Comparison of ENCODE assay signal across 9 mouse cellular contexts in genomic region chr7:44474419-44474818, GRCm38 (mm10). TPM values are rescaled to one million over a fixed set of nuclear protein-coding genes. Genes with fewer than 3 reads are reported as not detected.
A peak's percentile ranks its signal among the peaks of the same experiment; 100 is the strongest.
DNase-seq lines count a peak whose midpoint lies in the region; ATAC-seq and TF ChIP-seq lines count a peak whose summit lies in the region.
"Had no signal": no experiment of that assay in that cellular context is flagged by ENCODE, and none has a peak within 500 bp of the region (broad histone marks: within the 10 kb centered on the region; RNA-seq: fewer than 3 reads in every experiment).

No protein-coding gene starts in this region.

- H3K27me3 ChIP-seq in lung, embryonic 14.5 days (ENCODE audit: insufficient read depth, low read length) = peaks cover 10% of the 10 kb centered on the region; the same call in 1 of the 2 replicates
- H3K27me3 ChIP-seq in lung, postnatal 0 days (replicated peaks; ENCODE audit: insufficient read depth, low read length) = no peaks in the 10 kb centered on the region
- peaks cover 58% of the 10 kb centered on the region for H3K27me3 ChIP-seq in hindbrain, embryonic 10.5 days (ENCODE audit: insufficient read depth, poor library complexity, severe bottlenecking)
- peaks cover 68% of the 10 kb centered on the region for H3K27me3 ChIP-seq in limb, embryonic 13.5 days

- TF ChIP-seq EP300 in lung, postnatal 0 days (IDR thresholded peaks at IDR 0.05) = no peak

- H3K27ac ChIP-seq in lung, embryonic 14.5 days (ENCODE audit: low read depth) = peak overlapping the region; percentile 60; the same call in 1 of the 2 replicates
- H3K27ac ChIP-seq in lung, postnatal 0 days (ENCODE audit: low read length) = no peak overlapping the region
- peak overlapping the region; percentile 83 for H3K27ac ChIP-seq in hindbrain, embryonic 10.5 days
- no peak overlapping the region for H3K27ac ChIP-seq in limb, embryonic 13.5 days
- H3K27ac ChIP-seq: liver, embryonic 14.5 days had no signal

- WGBS in lung, embryonic 14.5 days = 22% methylated on average over 4 of the region's 4 CpGs
- 23% methylated on average over 4 of the region's 4 CpGs for whole genome bisulfite sequencing in lung, postnatal 0 days
- WGBS in hindbrain, embryonic 10.5 days = 18% methylated on average over 4 of the region's 4 CpGs
- WGBS in limb, embryonic 13.5 days = 24% methylated on average over 4 of the region's 4 CpGs

- no peaks in the 10 kb centered on the region for H3K36me3 ChIP-seq in lung, embryonic 14.5 days (ENCODE audit: insufficient read depth)
- H3K36me3 ChIP-seq in lung, postnatal 0 days (ENCODE audit: insufficient read depth, low read length) = no peaks in the 10 kb centered on the region
- 0 out of 2 replicates have a peak, but pooled peaks cover 4% of the 10 kb centered on the region for H3K36me3 ChIP-seq in hindbrain, embryonic 10.5 days
- H3K36me3 ChIP-seq in limb, embryonic 13.5 days = peaks cover 8% of the 10 kb centered on the region

- ATAC-seq in lung, embryonic 14.5 days (ENCODE audit: insufficient read depth) = no peak
- ATAC-seq in lung, postnatal 0 days = no peak
- ATAC-seq in limb, embryonic 13.5 days (ENCODE audit: low FRiP score, low read depth) = peak; percentile 42

- peak overlapping the region; percentile 26; the same call in 1 of the 2 replicates for H3K4me2 ChIP-seq in lung, embryonic 14.5 days
- no peak overlapping the region for H3K4me2 ChIP-seq in lung, postnatal 0 days (replicated peaks; ENCODE audit: low read depth, low read length)
- 0 out of 2 replicates have a peak overlapping the region, but pooled peaks have one; percentile 9 for H3K4me2 ChIP-seq in limb, embryonic 13.5 days (replicated peaks)

- no peak for TF ChIP-seq CTCF in lung, embryonic 14.5 days (IDR thresholded peaks at IDR 0.05; ENCODE audit: low read depth)
- TF ChIP-seq CTCF in lung, postnatal 0 days (IDR thresholded peaks at IDR 0.05) = no peak

- H3K4me3 ChIP-seq in lung, embryonic 14.5 days (ENCODE audit: low read depth, low read length) = no peak overlapping the region
- H3K4me3 ChIP-seq in lung, postnatal 0 days (ENCODE audit: low read depth, low read length) = no peak overlapping the region
- H3K4me3 ChIP-seq in hindbrain, embryonic 10.5 days = 0 out of 2 replicates have a peak overlapping the region, but pooled peaks have one; percentile 5
- H3K4me3 ChIP-seq in limb, embryonic 13.5 days = no peak overlapping the region; the same call in 1 of the 2 replicates

- DNase-seq in lung, embryonic 14.5 days = no peak
- DNase-seq in lung, postnatal 0 days (ENCODE audit: low spot score) = no peak
- DNase-seq in frontal cortex, postnatal 10 days (ENCODE audit: low spot score in 2 of 2) = peak; percentile 65 to 77
- DNase-seq in hindbrain, embryonic 10.5 days (ENCODE audit: low spot score) = peak; percentile 64
- DNase-seq in right cerebral cortex, postnatal 36 days (ENCODE audit: low spot score in 2 of 2) = peak; percentile 61 to 66
- no peak for DNase-seq in c-Kit-positive CD71-positive TER-119-positive erythroid progenitor cells, embryonic 14.5 days (ENCODE audit: low spot score)
- DNase-seq in B cell, adult 2 months = no peak

- H3K9ac ChIP-seq in lung, embryonic 14.5 days = peak overlapping the region; percentile 36; the same call in 1 of the 2 replicates
- no peak overlapping the region for H3K9ac ChIP-seq in lung, postnatal 0 days (replicated peaks; ENCODE audit: low read depth)
- peak overlapping the region; percentile 21; the same call in 1 of the 2 replicates for H3K9ac ChIP-seq in limb, embryonic 13.5 days
- H3K9ac ChIP-seq: liver, embryonic 14.5 days had no signal

- H3K4me1 ChIP-seq in lung, embryonic 14.5 days (ENCODE audit: insufficient read depth) = peaks cover 15% of the 10 kb centered on the region
- peaks cover 15% of the 10 kb centered on the region for H3K4me1 ChIP-seq in lung, postnatal 0 days (ENCODE audit: insufficient read depth, low read depth, low read length)
- peaks cover 61% of the 10 kb centered on the region for H3K4me1 ChIP-seq in hindbrain, embryonic 10.5 days (replicated peaks)
- H3K4me1 ChIP-seq in limb, embryonic 13.5 days = peaks cover 27% of the 10 kb centered on the region

- H3K9me3 ChIP-seq in lung, embryonic 14.5 days (ENCODE audit: low read depth, low read length) = no peaks in the 10 kb centered on the region
- no peaks in the 10 kb centered on the region for H3K9me3 ChIP-seq in lung, postnatal 0 days (ENCODE audit: low read length)
- no peaks in the 10 kb centered on the region for H3K9me3 ChIP-seq in hindbrain, embryonic 10.5 days
- H3K9me3 ChIP-seq in limb, embryonic 13.5 days = no peaks in the 10 kb centered on the region

RNA-seq across cellular contexts. Expression of gene Josd2, which starts 6.6 kb away (rescaled TPM):
- 82.7 and 87.6 TPM in 2 replicates for polyA plus RNA-seq in lung, embryonic 14.5 days (2014; fragmentation: Nextera tagmentation; extraction: Ambion mirVana)
- polyA plus RNA-seq in lung, postnatal 0 days (2015; fragmentation: Nextera tagmentation; extraction: Ambion mirVana) = 93.7 and 110 TPM in 2 replicates
- 86.2 and 89.2 TPM in 2 replicates for polyA plus RNA-seq in hindbrain, embryonic 10.5 days (2016; fragmentation: Nextera tagmentation; extraction: Ambion mirVana)
- polyA plus RNA-seq in limb, embryonic 13.5 days (2015; fragmentation: Nextera tagmentation; extraction: Ambion mirVana) = 87.7 and 91.3 TPM in 2 replicates

RNA-seq across cellular contexts. Expression of gene Aspdh, which starts 9.2 kb away (rescaled TPM):
- polyA plus RNA-seq in lung, embryonic 14.5 days (2014; fragmentation: Nextera tagmentation; extraction: Ambion mirVana) = 0.28 TPM in 1 of 2 replicates, not detected in the other
- not detected in 2 replicates for polyA plus RNA-seq in lung, postnatal 0 days (2015; fragmentation: Nextera tagmentation; extraction: Ambion mirVana)
- polyA plus RNA-seq in hindbrain, embryonic 10.5 days (2016; fragmentation: Nextera tagmentation; extraction: Ambion mirVana) = 0.78 and 1.8 TPM in 2 replicates
- polyA plus RNA-seq in limb, embryonic 13.5 days (2015; fragmentation: Nextera tagmentation; extraction: Ambion mirVana) = 0.36 TPM in 1 of 2 replicates, not detected in the other

RNA-seq across cellular contexts. Expression of gene Emc10, which starts 21.9 kb away (rescaled TPM):
- polyA plus RNA-seq in lung, embryonic 14.5 days (2014; fragmentation: Nextera tagmentation; extraction: Ambion mirVana) = 122 and 133 TPM in 2 replicates
- 59.3 and 69.2 TPM in 2 replicates for polyA plus RNA-seq in lung, postnatal 0 days (2015; fragmentation: Nextera tagmentation; extraction: Ambion mirVana)
- polyA plus RNA-seq in hindbrain, embryonic 10.5 days (2016; fragmentation: Nextera tagmentation; extraction: Ambion mirVana) = 102 and 122 TPM in 2 replicates
- 104 and 106 TPM in 2 replicates for polyA plus RNA-seq in limb, embryonic 13.5 days (2015; fragmentation: Nextera tagmentation; extraction: Ambion mirVana)

RNA-seq across cellular contexts. Expression of gene Fam71e1, which starts 22.0 kb away (rescaled TPM):
- 9.1 and 11.3 TPM in 2 replicates for polyA plus RNA-seq in lung, embryonic 14.5 days (2014; fragmentation: Nextera tagmentation; extraction: Ambion mirVana)
- 11.4 and 12.0 TPM in 2 replicates for polyA plus RNA-seq in lung, postnatal 0 days (2015; fragmentation: Nextera tagmentation; extraction: Ambion mirVana)
- 17.1 and 20.5 TPM in 2 replicates for polyA plus RNA-seq in hindbrain, embryonic 10.5 days (2016; fragmentation: Nextera tagmentation; extraction: Ambion mirVana)
- 22.4 and 22.9 TPM in 2 replicates for polyA plus RNA-seq in limb, embryonic 13.5 days (2015; fragmentation: Nextera tagmentation; extraction: Ambion mirVana)

RNA-seq across cellular contexts. Expression of gene Lrrc4b, which starts 45.6 kb away (rescaled TPM):
- 1.5 TPM in 2 replicates for polyA plus RNA-seq in lung, embryonic 14.5 days (2014; fragmentation: Nextera tagmentation; extraction: Ambion mirVana)
- 0.51 and 0.76 TPM in 2 replicates for polyA plus RNA-seq in lung, postnatal 0 days (2015; fragmentation: Nextera tagmentation; extraction: Ambion mirVana)
- polyA plus RNA-seq in hindbrain, embryonic 10.5 days (2016; fragmentation: Nextera tagmentation; extraction: Ambion mirVana) = 1.7 and 4.4 TPM in 2 replicates
- polyA plus RNA-seq in limb, embryonic 13.5 days (2015; fragmentation: Nextera tagmentation; extraction: Ambion mirVana) = 1.00 and 1.2 TPM in 2 replicates

Comparison
In these comparisons a context has a peak if more than half of its experiments do, and no peak if none do; other contexts are left out.
1. H3K27ac ChIP-seq: peak in lung, embryonic 14.5 days (single experiment) and hindbrain, embryonic 10.5 days (single experiment); none in lung, postnatal 0 days (single experiment) and limb, embryonic 13.5 days (single experiment).
2. DNase-seq: peak in frontal cortex, postnatal 10 days (2 of 2), hindbrain, embryonic 10.5 days (single experiment) and right cerebral cortex, postnatal 36 days (2 of 2); none in lung, embryonic 14.5 days (single experiment), lung, postnatal 0 days (single experiment), c-Kit-positive CD71-positive TER-119-positive erythroid progenitor cells, embryonic 14.5 days (single experiment) and B cell, adult 2 months (0 of 2).